Comparison of ENCODE assay signal across 10 mouse cellular contexts in the genomic region with DNA sequence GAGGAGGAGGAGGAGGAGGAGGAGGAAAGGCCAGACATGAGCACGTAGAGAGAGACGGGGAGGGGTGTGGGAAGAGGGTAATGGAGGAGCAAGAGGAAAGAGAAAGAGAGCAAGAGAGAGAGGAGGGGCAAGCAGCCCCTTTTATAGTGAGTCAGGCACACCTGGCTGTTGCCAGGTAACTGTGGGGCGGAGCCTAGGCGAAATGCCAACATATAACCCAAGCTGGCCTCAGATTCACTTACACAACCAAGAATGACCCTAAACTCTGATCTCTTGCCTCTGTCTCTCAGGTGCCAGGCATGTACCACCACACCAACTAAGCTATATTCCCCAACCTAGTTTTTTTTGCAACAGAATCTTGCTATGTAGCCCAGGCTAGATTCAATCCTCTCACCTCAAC. TPM values are rescaled to one million over a fixed set of nuclear protein-coding genes. Genes with fewer than 3 reads are reported as not detected.
DNase-seq lines count a peak whose midpoint lies in the region; ATAC-seq and TF ChIP-seq lines count a peak whose summit lies in the region.
"Had no signal": no experiment of that assay in that cellular context is flagged by ENCODE, and none has a peak within 500 bp of the region (broad histone marks: within the 10 kb centered on the region; RNA-seq: fewer than 3 reads in every experiment).

No protein-coding gene starts in this region.

- no peak for TF ChIP-seq EP300 in stomach, postnatal 0 days (optimal IDR thresholded peaks at IDR 0.05)

- peaks cover 24% of the 10 kb centered on the region for H3K4me1 ChIP-seq in kidney, embryonic 15.5 days
- H3K4me1 ChIP-seq in kidney, embryonic 14.5 days (ENCODE audit: control insufficient read depth, insufficient read depth, low read length), result peaks cover 8% of the 10 kb centered on the region
- peaks cover 4% of the 10 kb centered on the region; the same call in 1 of the 2 replicates for H3K4me1 ChIP-seq in intestine, postnatal 0 days (replicated peaks; ENCODE audit: control insufficient read depth, insufficient read depth, low read length)
- H3K4me1 ChIP-seq in stomach, postnatal 0 days (replicated peaks; ENCODE audit: control insufficient read depth, insufficient read depth), result peaks cover 7% of the 10 kb centered on the region

- DNase-seq in urinary bladder, postnatal 14 days (ENCODE audit: low spot score), result peak; percentile 44
- DNase-seq in urinary bladder, adult 2 months (ENCODE audit: low spot score), result no peak
- peak; percentile 64 for DNase-seq in stomach, postnatal 0 days (ENCODE audit: low spot score)
- DNase-seq in right cerebral cortex, postnatal 14 days, result no peak

- H3K9me3 ChIP-seq in kidney, embryonic 15.5 days (replicated peaks), result no peaks in the 10 kb centered on the region
- H3K9me3 ChIP-seq in kidney, embryonic 14.5 days (ENCODE audit: control insufficient read depth, low read length), result no peaks in the 10 kb centered on the region
- no peaks in the 10 kb centered on the region for H3K9me3 ChIP-seq in intestine, postnatal 0 days (ENCODE audit: control insufficient read depth)
- no peaks in the 10 kb centered on the region for H3K9me3 ChIP-seq in stomach, postnatal 0 days (ENCODE audit: control insufficient read depth, low read length)

- H3K4me2 ChIP-seq in kidney, embryonic 15.5 days, result no peak overlapping the region
- no peak overlapping the region for H3K4me2 ChIP-seq in kidney, embryonic 14.5 days (replicated peaks; ENCODE audit: low read depth, low read length)
- H3K4me2 ChIP-seq in intestine, postnatal 0 days (replicated peaks; ENCODE audit: low read depth), result peak overlapping the region; percentile 27; the same call in 1 of the 2 replicates
- no peak overlapping the region for H3K4me2 ChIP-seq in stomach, postnatal 0 days (replicated peaks; ENCODE audit: low read depth)

- WGBS in kidney, embryonic 15.5 days, result 47% methylated on average over 4 of the region's 4 CpGs
- WGBS in kidney, embryonic 14.5 days, result 39% methylated on average over 4 of the region's 4 CpGs
- 29% methylated on average over 4 of the region's 4 CpGs for WGBS in intestine, postnatal 0 days
- 43% methylated on average over 4 of the region's 4 CpGs for WGBS in stomach, postnatal 0 days

- no peak overlapping the region for H3K4me3 ChIP-seq in kidney, embryonic 15.5 days (replicated peaks)
- H3K4me3 ChIP-seq in kidney, embryonic 14.5 days (ENCODE audit: low read length), result no peak overlapping the region
- H3K4me3 ChIP-seq in intestine, postnatal 0 days (ENCODE audit: low read depth, low read length), result no peak overlapping the region
- no peak overlapping the region for H3K4me3 ChIP-seq in stomach, postnatal 0 days (ENCODE audit: low read depth, low read length)
- H3K4me3 ChIP-seq: heart, adult 2 months had no signal

- no peak overlapping the region for H3K9ac ChIP-seq in kidney, embryonic 15.5 days
- no peak overlapping the region for H3K9ac ChIP-seq in kidney, embryonic 14.5 days (ENCODE audit: low read depth, low read length)
- H3K9ac ChIP-seq in intestine, postnatal 0 days (ENCODE audit: low read depth, low read length), result no peak overlapping the region
- no peak overlapping the region for H3K9ac ChIP-seq in stomach, postnatal 0 days (ENCODE audit: low read length)

- H3K27ac ChIP-seq in kidney, embryonic 15.5 days, result peak overlapping the region; percentile 68
- no peak overlapping the region for H3K27ac ChIP-seq in kidney, embryonic 14.5 days (ENCODE audit: low read depth, low read length)
- H3K27ac ChIP-seq in intestine, postnatal 0 days (ENCODE audit: low read depth, low read length), result peak overlapping the region; percentile 47
- peak overlapping the region; percentile 73 for H3K27ac ChIP-seq in stomach, postnatal 0 days (replicated peaks)
- H3K27ac ChIP-seq: heart, adult 2 months had no signal

- no peak for TF ChIP-seq CTCF in intestine, postnatal 0 days (IDR thresholded peaks at IDR 0.05; ENCODE audit: low read depth)
- no peak for TF ChIP-seq CTCF in stomach, postnatal 0 days (IDR thresholded peaks at IDR 0.05; ENCODE audit: low read depth)

- ATAC-seq in kidney, embryonic 15.5 days (replicated peaks; ENCODE audit: low FRiP score), result no peak
- no peak for ATAC-seq in kidney, embryonic 14.5 days (ENCODE audit: low FRiP score, low TSS enrichment)
- ATAC-seq in intestine, postnatal 0 days, result peak; percentile 20
- no peak for ATAC-seq in stomach, postnatal 0 days (ENCODE audit: low FRiP score, low TSS enrichment)
- no peak for ATAC-seq in erythroblast, adult 5-6 weeks (replicated peaks; ENCODE audit: low FRiP score, poor library complexity, severe bottlenecking)

- H3K36me3 ChIP-seq in kidney, embryonic 15.5 days, result peaks cover 22% of the 10 kb centered on the region
- peaks cover 19% of the 10 kb centered on the region for H3K36me3 ChIP-seq in kidney, embryonic 14.5 days (ENCODE audit: control insufficient read depth, insufficient read depth, low read length)
- peaks cover 14% of the 10 kb centered on the region for H3K36me3 ChIP-seq in intestine, postnatal 0 days (ENCODE audit: control insufficient read depth, insufficient read depth)
- H3K36me3 ChIP-seq in stomach, postnatal 0 days (ENCODE audit: control insufficient read depth, insufficient read depth, low read length), result peaks cover 9% of the 10 kb centered on the region

- no peaks in the 10 kb centered on the region for H3K27me3 ChIP-seq in kidney, embryonic 15.5 days
- H3K27me3 ChIP-seq in kidney, embryonic 14.5 days (ENCODE audit: control insufficient read depth, insufficient read depth, low read length), result no peaks in the 10 kb centered on the region
- no peaks in the 10 kb centered on the region for H3K27me3 ChIP-seq in intestine, postnatal 0 days (replicated peaks; ENCODE audit: control insufficient read depth, insufficient read depth, low read length)
- no peaks in the 10 kb centered on the region for H3K27me3 ChIP-seq in stomach, postnatal 0 days (ENCODE audit: control insufficient read depth, insufficient read depth, low read length)

RNA-seq across cellular contexts. Expression of gene Atp13a2, which starts 3.9 kb away (rescaled TPM):
- 40.5 and 45.3 TPM in 2 replicates for polyA plus RNA-seq in kidney, embryonic 15.5 days (2015; fragmentation: Nextera tagmentation; extraction: Ambion mirVana)
- 26.5 and 39.5 TPM in 2 replicates for polyA plus RNA-seq in kidney, embryonic 14.5 days (2014; fragmentation: Nextera tagmentation; extraction: Ambion mirVana)
- 49.5 and 57.3 TPM in 2 replicates for polyA plus RNA-seq in urinary bladder, adult 2 months (2012; rRNA removed)
- polyA plus RNA-seq in intestine, postnatal 0 days (2015; fragmentation: Nextera tagmentation; extraction: Ambion mirVana), result 10.9 and 11.7 TPM in 2 replicates
- 14.4 and 15.9 TPM in 2 replicates for polyA plus RNA-seq in stomach, postnatal 0 days (2015; fragmentation: Nextera tagmentation; extraction: Ambion mirVana)
- 6.7 and 10.0 TPM in 2 replicates for total RNA-seq in erythroblast, adult 5-6 weeks (2015; ENCODE audit: low replicate concordance)
- total RNA-seq in erythroblast, adult 5-6 weeks (2017; ENCODE audit: low replicate concordance), result 4.9 and 5.9 TPM in 2 replicates

RNA-seq across cellular contexts. Expression of gene Sdhb, which starts 21.8 kb away (rescaled TPM):
- polyA plus RNA-seq in kidney, embryonic 15.5 days (2015; fragmentation: Nextera tagmentation; extraction: Ambion mirVana), result 448 and 457 TPM in 2 replicates
- polyA plus RNA-seq in kidney, embryonic 14.5 days (2014; fragmentation: Nextera tagmentation; extraction: Ambion mirVana), result 442 and 499 TPM in 2 replicates
- 175 and 188 TPM in 2 replicates for polyA plus RNA-seq in urinary bladder, adult 2 months (2012; rRNA removed)
- polyA plus RNA-seq in intestine, postnatal 0 days (2015; fragmentation: Nextera tagmentation; extraction: Ambion mirVana), result 588 and 627 TPM in 2 replicates
- 374 and 382 TPM in 2 replicates for polyA plus RNA-seq in stomach, postnatal 0 days (2015; fragmentation: Nextera tagmentation; extraction: Ambion mirVana)
- total RNA-seq in erythroblast, adult 5-6 weeks (2015; ENCODE audit: low replicate concordance), result 46.7 and 50.4 TPM in 2 replicates
- 20.5 and 34.4 TPM in 2 replicates for total RNA-seq in erythroblast, adult 5-6 weeks (2017; ENCODE audit: low replicate concordance)

RNA-seq across cellular contexts. Expression of gene Mfap2, which starts 27.4 kb away (rescaled TPM):
- 340 and 433 TPM in 2 replicates for polyA plus RNA-seq in kidney, embryonic 15.5 days (2015; fragmentation: Nextera tagmentation; extraction: Ambion mirVana)
- 412 and 476 TPM in 2 replicates for polyA plus RNA-seq in kidney, embryonic 14.5 days (2014; fragmentation: Nextera tagmentation; extraction: Ambion mirVana)
- 37.6 and 37.9 TPM in 2 replicates for polyA plus RNA-seq in urinary bladder, adult 2 months (2012; rRNA removed)
- 117 and 138 TPM in 2 replicates for polyA plus RNA-seq in intestine, postnatal 0 days (2015; fragmentation: Nextera tagmentation; extraction: Ambion mirVana)
- 244 and 247 TPM in 2 replicates for polyA plus RNA-seq in stomach, postnatal 0 days (2015; fragmentation: Nextera tagmentation; extraction: Ambion mirVana)
- total RNA-seq in erythroblast, adult 5-6 weeks (2015; ENCODE audit: low replicate concordance), result not detected in 2 replicates
- total RNA-seq in erythroblast, adult 5-6 weeks (2017; ENCODE audit: low replicate concordance), result not detected in 2 replicates
- total RNA-seq: common myeloid progenitor, adult 5-6 weeks had no signal

Comparison
In these comparisons a context has a peak if more than half of its experiments do, and no peak if none do; other contexts are left out.
1. DNase-seq: peak in urinary bladder, postnatal 14 days (single experiment) and stomach, postnatal 0 days (single experiment); none in urinary bladder, adult 2 months (single experiment) and right cerebral cortex, postnatal 14 days (single experiment).